ENCODE assay signal across 11 mouse cellular contexts in the genomic region with DNA sequence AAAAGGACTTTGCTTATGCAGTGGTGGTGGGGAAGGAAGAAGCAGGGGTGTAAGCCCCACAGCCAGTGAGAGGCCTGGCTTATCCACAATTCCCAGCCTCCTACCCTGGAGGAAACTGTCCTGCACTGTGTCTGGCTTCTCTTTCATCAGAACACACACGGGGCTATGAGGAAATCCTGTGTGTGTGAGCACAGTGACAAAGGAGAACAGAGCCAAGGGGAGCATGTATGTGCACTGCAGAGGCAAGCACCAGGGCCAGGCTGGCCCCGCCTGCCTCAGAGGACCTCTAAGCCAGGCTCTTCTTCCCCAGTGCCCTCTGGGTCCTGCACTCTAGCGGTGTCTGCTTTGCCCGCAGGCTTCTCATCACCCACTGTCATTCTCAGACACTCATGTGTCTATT. TPM values are rescaled to one million over a fixed set of nuclear protein-coding genes. Genes with fewer than 3 reads are reported as not detected.
A peak's percentile ranks its signal among the peaks of the same experiment; 100 is the strongest.
DNase-seq lines count a peak whose midpoint lies in the region; ATAC-seq and TF ChIP-seq lines count a peak whose summit lies in the region.
"Had no signal": no experiment of that assay in that cellular context is flagged by ENCODE, and none has a peak within 500 bp of the region (broad histone marks: within the 10 kb centered on the region; RNA-seq: fewer than 3 reads in every experiment).

No protein-coding gene starts in this region.

- intact Hi-C loops in gastrocnemius, adult 2 months (cut with DNase I): no loop called here

- TF ChIP-seq EP300 in liver, embryonic 14.5 days (IDR thresholded peaks at IDR 0.05; ENCODE audit: low read depth): no peak

- peak; percentile 67; the same call in 1 of the 2 replicates for ATAC-seq in kidney, embryonic 15.5 days (replicated peaks; ENCODE audit: low FRiP score)
- ATAC-seq in kidney, embryonic 14.5 days (ENCODE audit: low FRiP score, low TSS enrichment): no peak
- ATAC-seq in liver, embryonic 14.5 days (ENCODE audit: insufficient read depth): peak; percentile 51; the same call in 1 of the 2 replicates
- ATAC-seq: CD4-positive, CD25-positive, alpha-beta regulatory T cell, adult 4 months had no signal

- 0 out of 2 replicates have a peak overlapping the region, but pooled peaks have one; percentile 3 for H3K27ac ChIP-seq in gastrocnemius, adult 2 months
- H3K27ac ChIP-seq in kidney, embryonic 15.5 days: no peak overlapping the region
- H3K27ac ChIP-seq in kidney, embryonic 14.5 days (ENCODE audit: low read depth, low read length): no peak overlapping the region
- H3K27ac ChIP-seq in liver, embryonic 14.5 days: no peak overlapping the region
- H3K27ac ChIP-seq: forebrain, embryonic 12.5 days; hindbrain, embryonic 13.5 days had no signal

- H3K9ac ChIP-seq in kidney, embryonic 15.5 days: no peak overlapping the region
- no peak overlapping the region for H3K9ac ChIP-seq in kidney, embryonic 14.5 days (ENCODE audit: low read depth, low read length)
- no peak overlapping the region for H3K9ac ChIP-seq in liver, embryonic 14.5 days (replicated peaks)
- H3K9ac ChIP-seq: forebrain, embryonic 12.5 days; hindbrain, embryonic 13.5 days had no signal

- no peaks in the 10 kb centered on the region for H3K4me1 ChIP-seq in kidney, embryonic 15.5 days
- H3K4me1 ChIP-seq in kidney, embryonic 14.5 days (ENCODE audit: control insufficient read depth, insufficient read depth, low read length): no peaks in the 10 kb centered on the region
- H3K4me1 ChIP-seq in liver, embryonic 14.5 days (replicated peaks; ENCODE audit: control insufficient read depth in 2 of 2, insufficient read depth in 2 of 2, low read length in 1 of 2): no peaks in the 10 kb centered on the region
- H3K4me1 ChIP-seq: forebrain, embryonic 12.5 days; hindbrain, embryonic 13.5 days had no signal

- no peaks in the 10 kb centered on the region for H3K9me3 ChIP-seq in kidney, embryonic 15.5 days (replicated peaks)
- no peaks in the 10 kb centered on the region for H3K9me3 ChIP-seq in kidney, embryonic 14.5 days (ENCODE audit: control insufficient read depth, low read length)
- no peaks in the 10 kb centered on the region for H3K9me3 ChIP-seq in liver, embryonic 14.5 days (ENCODE audit: control insufficient read depth, low read length)
- H3K9me3 ChIP-seq: forebrain, embryonic 12.5 days; hindbrain, embryonic 13.5 days had no signal

- no peak overlapping the region for H3K4me3 ChIP-seq in gastrocnemius, adult 2 months
- no peak overlapping the region for H3K4me3 ChIP-seq in kidney, embryonic 15.5 days (replicated peaks)
- no peak overlapping the region for H3K4me3 ChIP-seq in kidney, embryonic 14.5 days (ENCODE audit: low read length)
- no peak overlapping the region for H3K4me3 ChIP-seq in liver, embryonic 14.5 days (ENCODE audit: insufficient read depth in 1 of 2, low read depth in 2 of 2, low read length in 2 of 2)
- H3K4me3 ChIP-seq: forebrain, embryonic 12.5 days; hindbrain, embryonic 13.5 days had no signal

- H3K27me3 ChIP-seq in kidney, embryonic 15.5 days: no peaks in the 10 kb centered on the region
- no peaks in the 10 kb centered on the region for H3K27me3 ChIP-seq in kidney, embryonic 14.5 days (ENCODE audit: control insufficient read depth, insufficient read depth, low read length)
- H3K27me3 ChIP-seq in liver, embryonic 14.5 days (ENCODE audit: control insufficient read depth, insufficient read depth, low read length): no peaks in the 10 kb centered on the region
- H3K27me3 ChIP-seq: forebrain, embryonic 12.5 days; hindbrain, embryonic 13.5 days had no signal

- DNase-seq in gastrocnemius, adult 2 months: no peak
- no peak for DNase-seq in gastrocnemius, adult 18-20 months (ENCODE audit: low spot score)
- DNase-seq in adipocyte (ENCODE audit: low spot score): peak; percentile 14
- DNase-seq in liver, embryonic 14.5 days (ENCODE audit: low read depth in 3 of 3, low spot score in 3 of 3): no peak
- no peak for DNase-seq in layer of hippocampus, postnatal 10 days (ENCODE audit: low spot score in 2 of 2)
- no peak for DNase-seq in layer of hippocampus, postnatal 14 days (ENCODE audit: low spot score in 2 of 2)

- 72% methylated on average over 4 of the region's 4 CpGs for WGBS in kidney, embryonic 15.5 days
- WGBS in kidney, embryonic 14.5 days: 89% methylated on average over 4 of the region's 4 CpGs
- WGBS in liver, embryonic 14.5 days (ENCODE audit: insufficient replicate concordance): 50% methylated on average over 4 of the region's 4 CpGs

- H3K36me3 ChIP-seq in kidney, embryonic 15.5 days: 0 out of 2 replicates have a peak, but pooled peaks cover 11% of the 10 kb centered on the region
- 0 out of 2 replicates have a peak, but pooled peaks cover 2% of the 10 kb centered on the region for H3K36me3 ChIP-seq in kidney, embryonic 14.5 days (ENCODE audit: control insufficient read depth, insufficient read depth, low read length)
- no peaks in the 10 kb centered on the region for H3K36me3 ChIP-seq in liver, embryonic 14.5 days (replicated peaks; ENCODE audit: control insufficient read depth, insufficient read depth, low read depth)

- no peak for TF ChIP-seq CTCF in gastrocnemius, adult 2 months (IDR thresholded peaks at IDR 0.05)
- no peak for TF ChIP-seq CTCF in liver, embryonic 14.5 days (IDR thresholded peaks at IDR 0.05; ENCODE audit: low read depth)

- H3K4me2 ChIP-seq in kidney, embryonic 15.5 days: no peak overlapping the region
- H3K4me2 ChIP-seq in kidney, embryonic 14.5 days (replicated peaks; ENCODE audit: low read depth, low read length): no peak overlapping the region
- no peak overlapping the region for H3K4me2 ChIP-seq in liver, embryonic 14.5 days (ENCODE audit: low read depth)
- H3K4me2 ChIP-seq: forebrain, embryonic 12.5 days; hindbrain, embryonic 13.5 days had no signal

RNA-seq across cellular contexts. Expression of a gene that starts 34.8 kb away (rescaled TPM):
- total RNA-seq in gastrocnemius, adult 2 months (2021): 10 to 100 TPM; 27.9 to 34.5 TPM
- total RNA-seq in gastrocnemius, adult 18-20 months (2021): 10 to 100 TPM; 31.4 to 31.5 TPM
- polyA plus RNA-seq in kidney, embryonic 15.5 days (2015; fragmentation: Nextera tagmentation; extraction: Ambion mirVana): 56.0 and 60.1 TPM in 2 replicates
- 48.6 and 57.3 TPM in 2 replicates for polyA plus RNA-seq in kidney, embryonic 14.5 days (2014; fragmentation: Nextera tagmentation; extraction: Ambion mirVana)
- 8.7 and 12.5 TPM in 2 replicates for polyA plus RNA-seq in liver, embryonic 14.5 days (2012; rRNA removed)
- 19.5 and 24.1 TPM in 2 replicates for polyA plus RNA-seq in liver, embryonic 14.5 days (2014; fragmentation: Nextera tagmentation; extraction: Ambion mirVana)
- 10 to 100 TPM; 21.8 to 22.5 TPM for total RNA-seq in layer of hippocampus, postnatal 10 days (2021)
- total RNA-seq in layer of hippocampus, postnatal 14 days (2021): 10 to 100 TPM; 23.2 to 25.9 TPM

RNA-seq across cellular contexts. Expression of a gene that starts 34.9 kb away (rescaled TPM):
- total RNA-seq in gastrocnemius, adult 2 months (2021): 10 to 100 TPM; 10.9 to 11.5 TPM
- 10 to 100 TPM in 1 of 2 experiments, 1 to 10 TPM in 1; 9.5 to 12.1 TPM for total RNA-seq in gastrocnemius, adult 18-20 months (2021)
- polyA plus RNA-seq in kidney, embryonic 15.5 days (2015; fragmentation: Nextera tagmentation; extraction: Ambion mirVana): 45.3 and 47.5 TPM in 2 replicates
- polyA plus RNA-seq in kidney, embryonic 14.5 days (2014; fragmentation: Nextera tagmentation; extraction: Ambion mirVana): 26.3 and 38.8 TPM in 2 replicates
- 3.4 and 4.8 TPM in 2 replicates for polyA plus RNA-seq in liver, embryonic 14.5 days (2012; rRNA removed)
- polyA plus RNA-seq in liver, embryonic 14.5 days (2014; fragmentation: Nextera tagmentation; extraction: Ambion mirVana): 9.6 and 10.2 TPM in 2 replicates
- total RNA-seq in layer of hippocampus, postnatal 10 days (2021): 10 to 100 TPM; 37.5 to 39.9 TPM
- 10 to 100 TPM; 37.9 to 39.1 TPM for total RNA-seq in layer of hippocampus, postnatal 14 days (2021)
